Mouse (Mus musculus): ENCODE results near the gene Hist1h4b.

DNA sequence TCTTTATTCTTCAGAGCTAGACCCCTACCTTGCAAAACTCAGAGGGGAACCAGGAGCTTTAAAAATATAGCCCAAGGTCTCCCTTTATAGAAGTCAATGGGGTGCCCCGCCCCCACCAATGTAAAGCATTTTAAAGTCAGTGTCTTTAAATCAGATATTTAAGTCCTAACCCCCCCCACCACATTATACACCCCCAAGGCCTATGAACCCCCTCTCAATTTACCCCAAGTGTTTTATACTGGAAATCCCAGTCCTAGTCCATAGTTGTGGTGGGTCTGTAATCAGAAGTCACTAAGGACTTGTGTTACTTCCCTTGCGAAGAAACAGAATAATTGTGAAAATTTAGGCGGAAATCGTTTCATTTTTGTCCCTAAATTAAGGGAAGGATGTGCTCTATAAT, 18.8 kb upstream of the Hist1h4b start:
- TF ChIP-seq MEF2A (IDR thresholded peaks at IDR 0.05; ENCODE audit: extremely low read depth, insufficient replicate concordance, low read depth, low read length, poor library complexity, severe bottlenecking) (no peak), MAX (IDR thresholded peaks at IDR 0.05; ENCODE audit: low read length) (no peak), SMC3 (IDR thresholded peaks at IDR 0.05; ENCODE audit: low read depth, low read length) (no peak), POLR2AphosphoS5 (IDR thresholded peaks at IDR 0.05; ENCODE audit: borderline replicate concordance, low read depth, low read length) (no peak), CTCF (IDR thresholded peaks at IDR 0.05 in 2 of 3, conservative IDR thresholded peaks at IDR 0.05 in 1 of 3; ENCODE audit: control insufficient read depth in 1 of 3, insufficient read depth in 1 of 3, low read depth in 2 of 3, low read length in 3 of 3, poor library complexity in 1 of 3, severe bottlenecking in 1 of 3) (no peak), ETS1 (IDR thresholded peaks at IDR 0.05; ENCODE audit: low read depth, low read length) (no peak), EP300 (IDR thresholded peaks at IDR 0.05; ENCODE audit: low read depth in 1 of 2, low read length in 2 of 2) (no peak), RAD21 (IDR thresholded peaks at IDR 0.05; ENCODE audit: low read depth, low read length) (no peak), POLR2A (IDR thresholded peaks at IDR 0.05; ENCODE audit: control insufficient read depth in 1 of 2, insufficient read depth in 1 of 2, low read depth in 1 of 2, low read length in 2 of 2, poor library complexity in 1 of 2) (no peak)

Data from MEL (cell line).